Mouse (Mus musculus) lung, embryonic 16.5 days (tissue): Measurements from ENCODE around the gene Cggbp1. TPM values are rescaled to one million over a fixed set of nuclear protein-coding genes. Genes with fewer than 3 reads are reported as not detected.

Experiments used
- ATAC-seq: fragments of 200-750 bp; cut with Nextera tagmentation; 2 replicates; pipeline ENCODE4 v1.8.0; 2017; ENCODE audit warnings: low read depth, mild to moderate bottlenecking, moderate library complexity
- H3K27ac ChIP-seq: fragments of 300-500 bp; sonication (generic); 2 replicates; pipeline ENCODE4 v1.5.1; 2014; ENCODE audit warnings: mild to moderate bottlenecking, control low read depth, low read length
- H3K27me3 ChIP-seq: fragments of 300-500 bp; sonication (generic); 2 replicates; pipeline ENCODE4 v1.6.1; 2014; ENCODE audit warnings: low read depth, low read length, mixed read lengths; ENCODE audit not compliant: control insufficient read depth, insufficient read depth
- H3K36me3 ChIP-seq: fragments of 300-500 bp; sonication (generic); 2 replicates; pipeline ENCODE4 v1.6.1; 2014; ENCODE audit warnings: low read length; ENCODE audit not compliant: control insufficient read depth, insufficient read depth
- H3K4me1 ChIP-seq: fragments of 300-500 bp; sonication (generic); replicated peaks from 2 replicates; pipeline ENCODE4 v1.6.1; 2014; ENCODE audit warnings: low read length, mixed read lengths; ENCODE audit not compliant: control insufficient read depth, insufficient read depth
- H3K4me2 ChIP-seq: fragments of 300-500 bp; sonication (generic); 2 replicates; pipeline ENCODE4 v1.6.1; 2014; ENCODE audit warnings: low read depth, low read length, control low read depth
- H3K4me3 ChIP-seq: fragments of 300-500 bp; sonication (generic); 2 replicates; pipeline ENCODE4 v1.5.1; 2014; ENCODE audit warnings: mild to moderate bottlenecking, low read length, control low read depth
- H3K9ac ChIP-seq: fragments of 300-500 bp; sonication (generic); 2 replicates; pipeline ENCODE4 v1.6.1; 2014; ENCODE audit warnings: low read length, control low read depth
- H3K9me3 ChIP-seq: fragments of 300-500 bp; sonication (generic); 2 replicates; pipeline ENCODE4 v1.6.1; 2016; ENCODE audit warnings: low read length; ENCODE audit not compliant: control insufficient read depth
- WGBS: fragments of 180-500 bp; shearing (Covaris S2); extraction: QIAGEN DNeasy Blood & Tissue Kit; methylation state at CpG from one replicate; pipeline ENCODE4 v1.1.7; 2014; 5-methylcytosine and 5-hydroxymethylcytosine counted together
- polyA plus RNA-seq: library from polyadenylated mRNA; unstranded; fragments of >200 nt; fragmentation: Nextera tagmentation; extraction: Ambion mirVana; gene quantifications from 2 replicates; pipeline ENCODE4 v1.2.1, GENCODE M21; 2015

Cggbp1 gene
- polyA plus RNA-seq, 1 experiment from 2014 or later, result 92.0 TPM

DNA sequence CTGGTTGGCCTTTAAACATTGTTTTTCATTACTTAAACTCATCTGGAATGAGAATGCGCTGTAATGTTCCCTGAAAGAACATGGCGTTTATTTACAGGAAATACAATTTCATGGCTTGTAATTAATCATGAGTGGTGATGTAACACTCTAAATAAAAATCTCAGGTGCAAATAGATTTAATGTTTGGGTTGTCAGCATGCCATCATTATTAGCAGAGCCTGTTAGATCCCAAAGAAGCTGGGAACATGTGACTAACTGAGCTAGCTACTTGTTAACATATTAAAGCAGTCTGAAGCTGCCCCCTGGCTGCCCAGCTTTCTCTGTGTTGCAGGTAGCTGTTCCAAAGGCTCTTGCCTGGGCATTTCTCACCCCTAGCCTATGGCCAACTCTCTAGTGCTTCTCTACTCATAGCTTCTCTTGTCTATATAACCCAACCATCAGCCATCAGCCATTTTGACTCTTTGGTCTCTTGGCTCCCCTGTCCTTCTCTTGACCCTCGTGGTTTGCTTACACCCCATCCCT, 26.9 kb downstream of the Cggbp1 start:
- Histone ChIP-seq H3K36me3 (no peaks in the 10 kb centered on the region), H3K4me2 (no peak overlapping the region), H3K27me3 (no peaks in the 10 kb centered on the region), H3K27ac (no peak overlapping the region), H3K9ac (no peak overlapping the region), H3K4me3 (no peak overlapping the region), H3K4me1 (0 out of 2 replicates have a peak, but pooled peaks cover 2% of the 10 kb centered on the region), H3K9me3 (no peaks in the 10 kb centered on the region)
- WGBS, result 78% methylated on average over 3 of the region's 3 CpGs
- ATAC-seq, result no peak

GRCm38 (mm10) chr16:64879735-64880134, 27.9 kb downstream of the Cggbp1 start:
- 37% methylated on average over 5 of the region's 5 CpGs for WGBS

GRCm38 (mm10) chr16:64880986-64881385, 29.2 kb downstream of the Cggbp1 start:
- H3K9ac ChIP-seq, result no peak overlapping the region
- H3K27me3 ChIP-seq, result no peaks in the 10 kb centered on the region
- no peak overlapping the region for H3K27ac ChIP-seq
- no peak overlapping the region for H3K4me3 ChIP-seq
- no peaks in the 10 kb centered on the region for H3K36me3 ChIP-seq
- peaks cover 9% of the 10 kb centered on the region for H3K4me1 ChIP-seq
- ATAC-seq, result no peak
- no peaks in the 10 kb centered on the region for H3K9me3 ChIP-seq
- 78% methylated on average over 3 of the region's 3 CpGs for WGBS
- no peak overlapping the region for H3K4me2 ChIP-seq

More at GRCm38 (mm10) chr16:64879735-64880134, 27.9 kb downstream of the Cggbp1 start:
- Histone ChIP-seq H3K27me3 (no peaks in the 10 kb centered on the region), H3K4me3 (no peak overlapping the region), H3K36me3 (no peaks in the 10 kb centered on the region), H3K4me1 (peaks cover 8% of the 10 kb centered on the region), H3K4me2 (no peak overlapping the region), H3K27ac (no peak overlapping the region), H3K9me3 (no peaks in the 10 kb centered on the region), H3K9ac (no peak overlapping the region)
- ATAC-seq, result no peak

GRCm38 (mm10) chr16:64881442-64881841, 29.6 kb downstream of the Cggbp1 start:
- H3K27me3 ChIP-seq, result no peaks in the 10 kb centered on the region
- H3K9me3 ChIP-seq, result no peaks in the 10 kb centered on the region
- H3K4me3 ChIP-seq, result no peak overlapping the region
- H3K27ac ChIP-seq, result no peak overlapping the region
- no peaks in the 10 kb centered on the region for H3K36me3 ChIP-seq
- peaks cover 9% of the 10 kb centered on the region for H3K4me1 ChIP-seq
- ATAC-seq, result no peak
- H3K9ac ChIP-seq, result no peak overlapping the region
- WGBS, result 74% methylated on average over 2 of the region's 2 CpGs
- no peak overlapping the region for H3K4me2 ChIP-seq

DNA sequence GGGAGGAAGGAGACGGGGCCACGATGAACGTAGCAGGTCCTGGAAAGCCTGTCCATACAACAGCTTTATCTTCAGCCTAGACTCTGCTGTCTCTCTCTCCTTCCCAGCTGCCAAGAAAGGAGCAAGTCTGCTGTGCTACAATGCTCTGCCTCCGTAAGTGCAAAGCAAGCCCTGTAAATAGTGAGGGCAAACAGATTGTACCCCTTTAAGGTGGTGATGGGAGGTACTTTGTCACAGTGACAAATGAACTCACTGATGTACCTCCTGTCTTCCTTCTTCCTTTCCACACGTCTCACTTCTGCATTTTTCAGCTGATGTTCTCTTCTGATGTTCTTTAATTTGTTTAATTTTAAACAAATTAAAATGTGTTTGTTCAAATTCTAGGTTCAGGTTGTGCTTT, 32.1 kb downstream of the Cggbp1 start:
- H3K9ac ChIP-seq, result no peak overlapping the region
- H3K27ac ChIP-seq, result no peak overlapping the region
- WGBS, result 38% methylated on average over 5 of the region's 5 CpGs
- no peak overlapping the region for H3K4me3 ChIP-seq
- H3K36me3 ChIP-seq, result no peaks in the 10 kb centered on the region
- H3K4me1 ChIP-seq, result peaks cover 6% of the 10 kb centered on the region
- no peaks in the 10 kb centered on the region for H3K27me3 ChIP-seq
- no peak for ATAC-seq
- H3K9me3 ChIP-seq, result peaks cover 5% of the 10 kb centered on the region; the same call in 1 of the 2 replicates
- H3K4me2 ChIP-seq, result no peak overlapping the region

DNA sequence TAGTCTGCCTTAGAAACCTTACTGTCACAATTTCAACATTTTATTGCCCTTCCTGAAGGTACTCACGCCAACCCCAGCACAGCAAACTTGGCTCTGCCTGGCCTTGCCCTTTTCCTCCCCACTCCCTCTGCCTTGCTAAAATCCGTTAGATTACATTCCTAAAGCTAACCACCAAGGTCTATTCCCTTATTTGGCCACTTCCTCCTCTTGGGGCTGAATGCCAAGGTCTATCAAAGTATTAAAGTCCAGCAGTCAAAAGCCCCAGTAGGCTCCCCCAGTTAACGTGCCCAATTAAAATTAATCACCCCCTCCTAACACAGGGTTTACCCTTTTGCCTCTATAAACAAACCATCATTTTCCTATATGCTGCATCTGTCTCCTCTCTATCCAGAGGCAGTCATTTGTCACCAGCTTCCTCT, 32.6 kb downstream of the Cggbp1 start:
- Histone ChIP-seq H3K9ac (no peak overlapping the region), H3K27me3 (no peaks in the 10 kb centered on the region), H3K4me2 (no peak overlapping the region), H3K4me3 (no peak overlapping the region), H3K9me3 (peaks cover 7% of the 10 kb centered on the region; the same call in 1 of the 2 replicates), H3K36me3 (no peaks in the 10 kb centered on the region), H3K27ac (no peak overlapping the region), H3K4me1 (peaks cover 6% of the 10 kb centered on the region)
- ATAC-seq, result peak; percentile 51; the same call in 1 of the 2 replicates
- 19% methylated on average over 3 of the region's 3 CpGs for WGBS

GRCm38 (mm10) chr16:64885142-64885541, 33.3 kb downstream of the Cggbp1 start:
- 37% methylated on average over 3 of the region's 3 CpGs for WGBS
- Histone ChIP-seq H3K9me3 (peaks cover 7% of the 10 kb centered on the region; the same call in 1 of the 2 replicates), H3K9ac (no peak overlapping the region), H3K4me3 (no peak overlapping the region), H3K27me3 (no peaks in the 10 kb centered on the region), H3K4me2 (no peak overlapping the region), H3K4me1 (peaks cover 6% of the 10 kb centered on the region), H3K27ac (no peak overlapping the region), H3K36me3 (no peaks in the 10 kb centered on the region)
- no peak for ATAC-seq

GRCm38 (mm10) chr16:64885547-64885946, 33.8 kb downstream of the Cggbp1 start:
- Histone ChIP-seq H3K27me3 (no peaks in the 10 kb centered on the region), H3K4me2 (no peak overlapping the region), H3K4me1 (peaks cover 6% of the 10 kb centered on the region), H3K4me3 (no peak overlapping the region), H3K9ac (no peak overlapping the region), H3K36me3 (no peaks in the 10 kb centered on the region), H3K9me3 (peaks cover 7% of the 10 kb centered on the region; the same call in 1 of the 2 replicates), H3K27ac (no peak overlapping the region)
- WGBS, result 50% methylated on average over 4 of the region's 4 CpGs
- ATAC-seq, result no peak

DNA sequence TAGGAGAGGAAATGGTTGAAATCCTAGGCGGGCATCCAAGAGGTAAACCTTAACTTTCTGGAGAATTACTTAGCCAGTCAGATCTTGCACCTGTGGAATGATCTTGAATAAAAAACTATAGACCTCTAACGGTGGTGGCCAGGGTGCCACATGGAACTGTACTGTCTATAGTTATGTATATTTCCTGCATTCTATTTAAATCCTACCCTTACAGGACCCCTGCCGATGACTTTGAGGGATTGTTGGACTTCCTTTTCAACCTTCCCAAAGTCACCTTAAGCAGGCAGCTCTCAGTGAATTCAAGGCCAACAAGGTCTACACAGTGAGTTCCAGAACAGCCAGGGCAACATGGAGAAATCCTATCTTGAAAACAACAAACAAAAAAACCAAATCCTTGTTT, 37.7 kb downstream of the Cggbp1 start:
- no peak overlapping the region for H3K9ac ChIP-seq
- 82% methylated on average over 3 of the region's 3 CpGs for WGBS
- H3K36me3 ChIP-seq, result no peaks in the 10 kb centered on the region
- H3K27me3 ChIP-seq, result no peaks in the 10 kb centered on the region
- ATAC-seq, result no peak
- H3K4me1 ChIP-seq, result peaks cover 3% of the 10 kb centered on the region
- H3K4me2 ChIP-seq, result no peak overlapping the region
- no peak overlapping the region for H3K27ac ChIP-seq
- peaks cover 7% of the 10 kb centered on the region; the same call in 1 of the 2 replicates for H3K9me3 ChIP-seq
- no peak overlapping the region for H3K4me3 ChIP-seq

DNA sequence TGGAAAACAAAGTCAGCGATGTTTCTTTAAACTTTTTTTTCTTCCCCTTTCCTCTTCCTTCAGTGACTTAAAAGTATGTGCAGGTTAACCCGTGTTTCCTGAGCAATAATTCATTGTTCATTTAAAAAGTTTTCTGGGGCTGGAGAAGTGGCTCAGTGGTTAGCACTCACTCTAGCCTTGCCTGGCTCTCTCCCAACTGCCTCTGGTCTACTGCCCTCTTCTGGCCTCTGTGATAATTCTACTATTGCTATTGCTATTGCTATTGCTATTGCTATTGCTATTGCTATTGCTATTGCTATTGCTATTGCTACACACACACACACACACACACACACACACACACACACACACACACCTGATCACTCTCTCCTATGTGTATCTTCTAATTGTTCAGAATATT, 47.3 kb downstream of the Cggbp1 start:
- no peak overlapping the region for H3K27ac ChIP-seq
- H3K9ac ChIP-seq, result no peak overlapping the region
- H3K4me2 ChIP-seq, result no peak overlapping the region
- no peak overlapping the region for H3K4me3 ChIP-seq
- H3K9me3 ChIP-seq, result no peaks in the 10 kb centered on the region
- no peaks in the 10 kb centered on the region for H3K27me3 ChIP-seq
- 66% methylated on average over 2 of the region's 2 CpGs for WGBS
- no peaks in the 10 kb centered on the region for H3K4me1 ChIP-seq
- no peaks in the 10 kb centered on the region for H3K36me3 ChIP-seq
- ATAC-seq, result no peak
